Mouse (Mus musculus) cortical plate, adult 2 months (tissue): ENCODE results near the gene Mettl3.

Source experiments
- CTCF ChIP-seq: fragments of 200-500 bp; IDR thresholded peaks from 2 replicates; pipeline ENCODE4 v1.5.1; 2011; ENCODE audit warnings: mild to moderate bottlenecking, control low read depth, low read length; ENCODE audit not compliant: insufficient read depth; ENCODE audit errors: extremely low read depth
- POLR2A ChIP-seq: fragments of 200-500 bp; IDR thresholded peaks from 2 replicates; pipeline ENCODE4 v1.6.1; 2011; ENCODE audit warnings: mild to moderate bottlenecking, low read length, control low read depth; ENCODE audit not compliant: insufficient read depth; ENCODE audit errors: extremely low read depth

DNA sequence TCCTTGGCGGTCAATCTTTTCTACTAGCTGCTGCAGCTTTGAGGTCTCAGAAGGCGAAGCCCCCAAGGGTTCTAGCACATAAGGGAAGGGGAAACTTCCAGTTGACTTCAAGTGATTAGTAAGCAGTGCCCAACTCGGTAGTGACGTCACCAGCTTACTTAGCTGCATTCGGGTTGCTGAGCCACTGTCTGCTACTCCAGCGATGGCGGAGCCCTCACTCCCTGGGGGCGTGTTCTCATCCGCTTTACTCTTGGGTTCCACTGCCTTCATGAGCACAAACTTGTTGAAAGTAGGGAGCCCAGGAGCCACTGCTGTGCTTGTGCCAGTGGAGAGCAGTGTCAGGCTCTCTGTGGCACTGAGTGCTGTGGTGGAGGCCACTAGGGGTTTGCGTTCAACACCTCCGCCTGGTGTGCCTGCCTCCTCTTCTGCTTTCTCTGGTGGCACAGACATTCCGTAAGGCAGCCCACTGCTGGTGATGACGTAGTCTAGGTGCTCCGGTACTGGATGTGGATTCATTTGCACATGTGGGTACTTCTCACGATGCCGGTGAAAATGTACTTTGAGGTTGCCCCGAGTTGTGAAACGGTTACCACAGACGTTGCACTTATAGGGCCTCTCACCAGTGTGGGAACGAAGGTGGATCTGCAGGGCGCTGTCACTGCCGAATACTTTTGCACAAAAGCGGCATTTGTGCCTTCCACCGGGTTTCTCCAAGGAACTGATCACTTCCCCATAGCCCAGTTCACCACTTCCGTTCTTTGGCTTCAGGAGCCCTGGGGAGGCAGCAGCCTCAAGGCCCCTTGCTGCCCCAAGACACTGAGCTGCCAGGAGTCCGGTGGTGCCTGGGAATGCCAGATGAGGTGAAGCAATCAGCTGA is 9.2 kb upstream of the Mettl3 start:
- no peak for TF ChIP-seq POLR2A
- TF ChIP-seq CTCF = no peak
